Mouse (Mus musculus) liver, embryonic 12.5 days (tissue): ENCODE data around the gene Hes5. TPM values are rescaled to one million over a fixed set of nuclear protein-coding genes. Genes with fewer than 3 reads are reported as not detected.
A peak's percentile ranks its signal among the peaks of the same experiment; 100 is the strongest.

Source experiments
- ATAC-seq: fragments of 200-750 bp; cut with Nextera tagmentation; 2 replicates; pipeline ENCODE4 v1.8.0; 2017; ENCODE audit warnings: moderate number of reproducible peaks, mild to moderate bottlenecking, moderate library complexity
- H3K27ac ChIP-seq: fragments of 300-500 bp; sonication (generic); 2 replicates; pipeline ENCODE4 v1.5.1; 2016; ENCODE audit warnings: mild to moderate bottlenecking
- H3K27me3 ChIP-seq: fragments of 300-500 bp; sonication (generic); replicated peaks from 2 replicates; pipeline ENCODE4 v1.6.1; 2016; ENCODE audit warnings: mild to moderate bottlenecking, moderate library complexity
- H3K36me3 ChIP-seq: fragments of 300-500 bp; sonication (generic); 2 replicates; pipeline ENCODE4 v1.6.1; 2016; ENCODE audit warnings: mild to moderate bottlenecking, moderate library complexity
- H3K4me1 ChIP-seq: fragments of 300-500 bp; sonication (generic); 2 replicates; pipeline ENCODE4 v1.6.1; 2016
- H3K4me2 ChIP-seq: fragments of 300-500 bp; sonication (generic); 2 replicates; pipeline ENCODE4 v1.6.1; 2016; ENCODE audit warnings: mild to moderate bottlenecking, moderate library complexity
- H3K4me3 ChIP-seq: fragments of 300-500 bp; sonication (generic); 2 replicates; pipeline ENCODE4 v1.5.1; 2016; ENCODE audit warnings: mild to moderate bottlenecking, moderate library complexity
- H3K9ac ChIP-seq: fragments of 300-500 bp; sonication (generic); 2 replicates; pipeline ENCODE4 v1.6.1; 2016; ENCODE audit warnings: mild to moderate bottlenecking, moderate library complexity
- H3K9me3 ChIP-seq: fragments of 300-500 bp; sonication (generic); replicated peaks from 2 replicates; pipeline ENCODE4 v1.6.1; 2016; ENCODE audit warnings: mild to moderate bottlenecking, moderate library complexity
- WGBS: fragments of 180-500 bp; shearing (Covaris S2); methylation state at CpG from one replicate; pipeline ENCODE4 v1.1.7; 2016; ENCODE audit not compliant: insufficient replicate concordance; 5-methylcytosine and 5-hydroxymethylcytosine counted together
- polyA plus RNA-seq: library from polyadenylated mRNA; unstranded; fragments of >200 nt; fragmentation: Nextera tagmentation; extraction: Ambion mirVana; gene quantifications from 2 replicates; pipeline ENCODE4 v1.2.1, GENCODE M21; 2016

Gene Hes5
- polyA plus RNA-seq, 1 experiment from 2014 or later: 0.12 TPM

- H3K9ac ChIP-seq: no peak overlapping the region
- H3K4me1 ChIP-seq: peaks cover 36% of the 10 kb centered on the region
- peak overlapping the region; percentile 9; the same call in 1 of the 2 replicates for H3K4me3 ChIP-seq
- no peaks in the 10 kb centered on the region for H3K9me3 ChIP-seq
- 10% methylated on average over 8 of the region's 8 CpGs for WGBS
- no peak overlapping the region for H3K27ac ChIP-seq
- H3K36me3 ChIP-seq: no peaks in the 10 kb centered on the region
- H3K4me2 ChIP-seq: peak overlapping the region; percentile 39; the same call in 1 of the 2 replicates
- no peak for ATAC-seq
- H3K27me3 ChIP-seq: peaks cover 100% of the 10 kb centered on the region
Measured at GRCm38 (mm10) chr4:154958621-154959020, 2.1 kb upstream of the Hes5 start.

- H3K9ac ChIP-seq: no peak overlapping the region
- peak overlapping the region; percentile 63 for H3K4me2 ChIP-seq
- 0 out of 2 replicates have a peak, but pooled peaks cover under 1% of the 10 kb centered on the region for H3K36me3 ChIP-seq
- H3K4me3 ChIP-seq: peak overlapping the region; percentile 45
- 17% methylated on average over 20 of the region's 20 CpGs for WGBS
- no peak overlapping the region for H3K27ac ChIP-seq
- ATAC-seq: no peak
- peaks cover 43% of the 10 kb centered on the region for H3K4me1 ChIP-seq
- no peaks in the 10 kb centered on the region for H3K9me3 ChIP-seq
- H3K27me3 ChIP-seq: peaks cover 86% of the 10 kb centered on the region
Measured at GRCm38 (mm10) chr4:154960021-154960689, 568 bp upstream of the Hes5 start.

GRCm38 (mm10) chr4:154961226-154961738, 559 bp downstream of the Hes5 start:
- peak overlapping the region; percentile 24; the same call in 1 of the 2 replicates for H3K9ac ChIP-seq
- H3K4me2 ChIP-seq: peak overlapping the region; percentile 63
- H3K27me3 ChIP-seq: peaks cover 75% of the 10 kb centered on the region
- 1% methylated on average over 47 of the region's 47 CpGs for WGBS
- peaks cover 54% of the 10 kb centered on the region for H3K4me1 ChIP-seq
- no peaks in the 10 kb centered on the region for H3K9me3 ChIP-seq
- H3K27ac ChIP-seq: no peak overlapping the region
- H3K36me3 ChIP-seq: peaks cover 10% of the 10 kb centered on the region
- no peak for ATAC-seq
- peak overlapping the region; percentile 45 for H3K4me3 ChIP-seq

- Histone ChIP-seq H3K27me3 (peaks cover 69% of the 10 kb centered on the region), H3K36me3 (peaks cover 17% of the 10 kb centered on the region), H3K4me3 (peak overlapping the region; percentile 45; the same call in 1 of the 2 replicates), H3K4me2 (peak overlapping the region; percentile 63), H3K9me3 (no peaks in the 10 kb centered on the region), H3K27ac (no peak overlapping the region), H3K4me1 (peaks cover 60% of the 10 kb centered on the region), H3K9ac (no peak overlapping the region)
- 20% methylated on average over 13 of the region's 13 CpGs for WGBS
- no peak for ATAC-seq
Measured at GRCm38 (mm10) chr4:154961911-154962310, 1.2 kb downstream of the Hes5 start.

- no peak overlapping the region for H3K27ac ChIP-seq
- H3K4me3 ChIP-seq: no peak overlapping the region
- peaks cover 23% of the 10 kb centered on the region for H3K36me3 ChIP-seq
- H3K9me3 ChIP-seq: no peaks in the 10 kb centered on the region
- ATAC-seq: no peak
- no peak overlapping the region for H3K4me2 ChIP-seq
- peaks cover 61% of the 10 kb centered on the region for H3K27me3 ChIP-seq
- peak overlapping the region; percentile 3; the same call in 1 of the 2 replicates for H3K9ac ChIP-seq
- 69% methylated on average over 7 of the region's 7 CpGs for WGBS
- H3K4me1 ChIP-seq: peaks cover 67% of the 10 kb centered on the region
Measured at GRCm38 (mm10) chr4:154962683-154963082, 2.0 kb downstream of the Hes5 start.

GRCm38 (mm10) chr4:154963190-154963836, 2.6 kb downstream of the Hes5 start:
- peaks cover 30% of the 10 kb centered on the region for H3K36me3 ChIP-seq

GRCm38 (mm10) chr4:154963901-154964580, 3.3 kb downstream of the Hes5 start, which contains the start of gene Pank4:
TSS of gene Pank4 (plus strand) at chr4:154964123.
- peak within 1 kb of the TSS; percentile 82 for H3K4me2 ChIP-seq
- H3K27me3 ChIP-seq: peaks cover 47% of the 10 kb centered on the region
- no peaks in the 10 kb centered on the region for H3K9me3 ChIP-seq
- H3K4me3 ChIP-seq: peak within 1 kb of the TSS; percentile 94
- peaks cover 61% of the 10 kb centered on the region for H3K4me1 ChIP-seq
- ATAC-seq: peak; percentile 86
- H3K9ac ChIP-seq: peak within 1 kb of the TSS; percentile 95
- under 1% methylated on average over 62 of the region's 66 CpGs for WGBS
- H3K36me3 ChIP-seq: peaks cover 36% of the 10 kb centered on the region
- peak within 1 kb of the TSS; percentile 98 for H3K27ac ChIP-seq

More at GRCm38 (mm10) chr4:154963190-154963836, 2.6 kb downstream of the Hes5 start:
- Histone ChIP-seq H3K9me3 (no peaks in the 10 kb centered on the region), H3K9ac (peak overlapping the region; percentile 95), H3K27ac (no peak overlapping the region), H3K4me3 (peak overlapping the region; percentile 94), H3K27me3 (peaks cover 55% of the 10 kb centered on the region), H3K4me2 (peak overlapping the region; percentile 82), H3K4me1 (peaks cover 63% of the 10 kb centered on the region)
- ATAC-seq: no peak
- WGBS: 50% methylated on average over 11 of the region's 11 CpGs

- peak; percentile 77 for ATAC-seq
- under 1% methylated on average over 36 of the region's 36 CpGs for WGBS
- H3K4me3 ChIP-seq: peak overlapping the region; percentile 94
Measured at GRCm38 (mm10) chr4:154964581-154965235, 4.0 kb downstream of the Hes5 start.

GRCm38 (mm10) chr4:154965856-154966255, 5.1 kb downstream of the Hes5 start:
- Histone ChIP-seq H3K4me2 (peak overlapping the region; percentile 82), H3K4me1 (peaks cover 54% of the 10 kb centered on the region), H3K27ac (peak overlapping the region; percentile 98), H3K4me3 (peak overlapping the region; percentile 94), H3K36me3 (peaks cover 54% of the 10 kb centered on the region), H3K27me3 (peaks cover 29% of the 10 kb centered on the region), H3K9me3 (no peaks in the 10 kb centered on the region), H3K9ac (peak overlapping the region; percentile 95)
- 72% methylated on average over 3 of the region's 3 CpGs for WGBS
- no peak for ATAC-seq

More at GRCm38 (mm10) chr4:154964581-154965235, 4.0 kb downstream of the Hes5 start:
- Histone ChIP-seq H3K27me3 (peaks cover 41% of the 10 kb centered on the region), H3K4me2 (peak overlapping the region; percentile 82), H3K9ac (peak overlapping the region; percentile 95), H3K9me3 (no peaks in the 10 kb centered on the region), H3K27ac (peak overlapping the region; percentile 98), H3K4me1 (peaks cover 61% of the 10 kb centered on the region), H3K36me3 (peaks cover 43% of the 10 kb centered on the region)

- peaks cover 41% of the 10 kb centered on the region for H3K4me1 ChIP-seq
- no peak overlapping the region for H3K4me2 ChIP-seq
- no peak overlapping the region for H3K27ac ChIP-seq
- H3K9me3 ChIP-seq: no peaks in the 10 kb centered on the region
- no peak overlapping the region for H3K9ac ChIP-seq
- no peak overlapping the region for H3K4me3 ChIP-seq
- H3K36me3 ChIP-seq: peaks cover 68% of the 10 kb centered on the region
- WGBS: 70% methylated on average over 5 of the region's 5 CpGs
- no peak for ATAC-seq
- peaks cover 16% of the 10 kb centered on the region for H3K27me3 ChIP-seq
Measured at GRCm38 (mm10) chr4:154967173-154967572, 6.5 kb downstream of the Hes5 start.

- no peak for ATAC-seq
- H3K9me3 ChIP-seq: no peaks in the 10 kb centered on the region
- WGBS: 93% methylated on average over 12 of the region's 12 CpGs
- no peak overlapping the region for H3K27ac ChIP-seq
- H3K4me1 ChIP-seq: peaks cover 3% of the 10 kb centered on the region
- no peak overlapping the region for H3K4me2 ChIP-seq
- no peaks in the 10 kb centered on the region for H3K27me3 ChIP-seq
- peaks cover 99% of the 10 kb centered on the region for H3K36me3 ChIP-seq
- no peak overlapping the region for H3K4me3 ChIP-seq
- H3K9ac ChIP-seq: no peak overlapping the region
Measured at GRCm38 (mm10) chr4:154972546-154972945, 11.8 kb downstream of the Hes5 start.
